Mouse (Mus musculus): ENCODE measurements around the gene 1700113H08Rik. TPM values are rescaled to one million over a fixed set of nuclear protein-coding genes. Genes with fewer than 3 reads are reported as not detected.

1700113H08Rik gene
- not detected in 2 replicates for polyA plus RNA-seq (2012; rRNA removed)

DNA sequence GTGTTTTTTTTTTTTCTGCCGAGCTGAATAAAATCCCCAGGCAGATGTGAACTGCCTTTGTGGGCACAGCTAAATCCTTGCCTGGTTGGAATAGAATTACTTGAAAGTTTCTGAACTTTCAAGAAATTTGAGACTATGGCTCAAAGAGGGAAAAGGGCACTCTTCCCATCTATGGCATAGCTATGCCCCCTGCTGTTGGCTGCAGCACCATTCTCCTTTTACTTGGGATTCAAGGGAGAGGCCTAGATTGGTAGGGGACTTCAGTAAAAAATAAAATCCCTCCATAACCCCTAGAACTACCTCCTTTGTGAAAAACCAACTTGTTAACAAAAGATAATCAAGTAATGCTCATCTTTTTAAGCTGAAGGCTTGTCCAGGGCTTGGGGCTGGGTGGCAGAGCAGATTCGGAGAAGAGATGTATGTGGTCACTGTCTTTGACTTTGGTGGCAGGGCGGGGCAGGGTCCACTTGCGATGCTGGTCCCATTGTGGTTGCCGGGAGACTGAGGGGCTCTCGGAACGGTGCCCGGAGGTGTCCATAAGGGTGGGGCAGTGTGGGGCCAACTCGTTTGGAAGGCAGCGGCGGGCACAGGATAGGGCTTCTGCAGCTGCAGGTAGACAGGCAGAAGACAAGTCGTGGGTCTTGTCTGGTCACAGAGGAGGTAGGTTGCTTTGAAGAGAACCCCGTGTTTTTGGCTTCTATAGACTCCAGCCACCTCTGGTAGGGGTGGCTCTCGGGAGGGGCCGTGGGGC lies at the start of gene 1700113H08Rik:
Gene 1700113H08Rik (plus strand): TSS at position 546 of the 751 bp plus-strand sequence.

Other genes with a start within 250 kb of the 1700113H08Rik start
- 0.33 and 0.39 TPM in 2 replicates for gene Stab2, start 50.0 kb upstream of the 1700113H08Rik start, polyA plus RNA-seq (2012; rRNA removed)